Mouse (Mus musculus) mesoderm, embryonic 11.5 days (tissue): ENCODE results near the gene Ccdc103.

ENCODE experiments used
- DNase-seq: peaks from one replicate; pipeline ENCODE4 v3.0.0-alpha.2; 2012; ENCODE audit warnings: low read depth, low spot score

The Ccdc103 gene

DNA sequence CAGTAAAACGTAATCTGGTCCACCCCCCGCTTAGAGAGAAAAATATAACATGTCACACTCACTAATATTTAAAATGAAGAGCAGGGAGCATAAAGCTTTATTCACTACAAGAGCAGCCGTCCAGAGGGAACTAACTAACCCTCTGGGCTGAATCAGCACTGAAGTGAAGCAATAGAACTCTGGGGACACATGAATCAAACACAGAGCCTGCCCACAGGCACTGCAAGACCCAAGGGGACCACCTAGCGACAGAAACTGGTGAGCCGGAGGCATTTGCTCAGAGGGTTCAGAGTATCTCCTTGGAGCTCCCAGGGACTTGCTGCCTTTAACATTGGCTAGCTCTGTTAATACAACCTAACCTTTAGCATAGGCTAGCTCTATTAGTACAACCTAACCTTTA is 9.1 kb downstream of the Ccdc103 start:
- peak; percentile 44 for DNase-seq

- peak; percentile 79 for DNase-seq
Observed at GRCm38 (mm10) chr11:102893015-102893651, 12.1 kb downstream of the Ccdc103 start.

DNA sequence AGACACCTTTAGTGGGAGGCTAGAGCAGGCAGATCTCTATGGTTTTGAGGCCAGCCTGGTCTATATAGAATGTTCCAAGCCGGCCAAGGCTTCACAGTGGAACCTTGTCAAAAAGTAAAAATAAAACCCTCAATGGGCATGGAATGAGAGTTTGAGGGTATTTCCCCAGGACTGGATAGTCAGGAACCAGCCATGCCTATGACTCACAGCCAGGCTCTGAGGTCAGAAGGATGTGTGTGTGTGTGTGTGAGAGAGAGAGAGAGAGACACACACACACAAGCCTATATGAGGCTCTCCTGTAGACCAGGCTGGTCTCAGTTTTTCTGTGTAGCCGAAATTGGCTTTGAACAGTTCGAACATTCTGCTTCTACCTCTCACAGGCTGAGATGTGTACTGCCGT is 13.7 kb downstream of the Ccdc103 start:
- no peak for DNase-seq

DNA sequence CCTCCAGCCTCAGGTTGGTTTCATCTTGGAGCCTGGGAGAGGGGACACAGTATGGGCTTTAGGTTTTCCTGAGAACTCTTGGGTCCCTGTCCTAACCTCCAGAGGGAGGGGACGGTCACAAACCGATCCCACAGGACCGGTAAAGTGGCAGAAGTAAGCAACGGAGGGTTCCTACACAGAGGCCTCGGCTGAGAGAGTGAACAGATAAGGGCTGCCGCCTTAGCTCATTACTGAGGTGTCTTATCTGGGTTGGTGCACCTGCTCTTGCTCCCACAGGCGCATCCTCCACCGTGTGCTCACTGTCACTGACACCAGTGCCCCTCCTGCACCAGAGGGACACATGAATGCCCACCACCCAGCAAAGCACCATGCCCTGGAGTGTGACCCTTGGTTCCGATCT is 14.8 kb downstream of the Ccdc103 start:
- no peak for DNase-seq

GRCm38 (mm10) chr11:102896641-102897040 is 15.6 kb downstream of the Ccdc103 start:
- no peak for DNase-seq

GRCm38 (mm10) chr11:102898408-102898807 is 17.4 kb downstream of the Ccdc103 start:
- DNase-seq = no peak

DNA sequence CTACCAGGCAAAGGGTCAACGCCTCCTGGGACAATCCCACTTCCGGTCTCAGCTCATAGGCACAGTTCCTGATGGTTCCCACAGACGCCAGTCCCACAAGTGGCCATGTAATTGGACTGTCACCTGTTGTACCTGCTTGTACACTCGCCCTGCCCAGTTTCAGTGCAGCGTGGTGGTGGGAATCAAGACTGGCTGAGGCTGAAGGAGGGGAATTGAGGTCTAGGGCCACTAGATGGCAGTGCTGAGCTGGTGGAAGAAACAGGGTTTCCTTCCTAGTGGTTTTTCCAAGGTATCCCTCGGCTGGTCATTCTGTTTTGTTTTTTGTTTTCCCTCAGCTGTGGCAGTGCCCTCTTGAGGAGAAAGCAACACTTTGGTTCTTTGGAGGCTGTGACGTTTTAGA is 19.8 kb downstream of the Ccdc103 start, which contains the start of gene Gfap:
Gene Gfap, minus strand, starts transcription at position 150 of the 400 bp plus-strand sequence.
- peak; percentile 89 for DNase-seq

DNA sequence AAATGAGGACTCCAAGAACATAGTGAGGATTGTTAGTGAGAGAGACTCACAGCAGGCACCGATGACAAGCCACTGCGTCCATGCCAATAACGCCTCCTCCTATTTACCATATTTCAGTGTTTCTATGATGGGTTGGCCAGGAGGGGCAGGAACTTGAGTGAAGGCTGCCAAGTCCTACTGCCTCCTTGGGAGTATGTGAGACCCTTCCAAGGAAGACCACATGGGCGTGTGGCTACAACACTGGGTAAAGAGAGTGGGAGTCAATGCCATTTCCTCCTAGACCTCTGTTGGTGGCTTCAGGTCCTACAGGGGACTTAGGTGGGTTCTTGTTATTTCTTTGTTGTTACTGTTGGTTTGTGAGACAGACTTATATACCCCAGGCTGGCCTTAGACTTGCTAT is 20.2 kb downstream of the Ccdc103 start:
- no peak for DNase-seq

- no peak for DNase-seq
Observed at GRCm38 (mm10) chr11:102902107-102902506, 21.1 kb downstream of the Ccdc103 start.

DNA sequence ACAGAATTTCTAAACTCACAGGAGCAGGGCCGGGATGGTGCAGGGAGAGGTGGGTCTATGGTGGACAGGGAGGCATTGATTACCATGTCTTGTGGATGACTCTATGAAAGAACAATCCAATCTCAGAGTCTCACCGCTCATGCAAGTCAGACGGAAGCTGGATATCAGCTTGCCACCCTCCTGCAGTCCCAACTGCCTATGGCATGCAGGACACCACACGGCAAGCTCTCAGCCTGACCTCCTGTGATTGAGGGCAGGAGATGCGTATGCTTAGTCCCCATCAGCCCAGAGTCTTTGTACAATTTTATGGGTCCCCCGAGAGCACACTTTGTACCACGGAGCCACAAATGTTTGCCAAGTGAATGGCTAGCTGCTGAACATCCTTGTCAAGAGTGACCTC is 22.6 kb downstream of the Ccdc103 start:
- no peak for DNase-seq

GRCm38 (mm10) chr11:102911376-102911775 is 30.4 kb downstream of the Ccdc103 start:
- no peak for DNase-seq

DNA sequence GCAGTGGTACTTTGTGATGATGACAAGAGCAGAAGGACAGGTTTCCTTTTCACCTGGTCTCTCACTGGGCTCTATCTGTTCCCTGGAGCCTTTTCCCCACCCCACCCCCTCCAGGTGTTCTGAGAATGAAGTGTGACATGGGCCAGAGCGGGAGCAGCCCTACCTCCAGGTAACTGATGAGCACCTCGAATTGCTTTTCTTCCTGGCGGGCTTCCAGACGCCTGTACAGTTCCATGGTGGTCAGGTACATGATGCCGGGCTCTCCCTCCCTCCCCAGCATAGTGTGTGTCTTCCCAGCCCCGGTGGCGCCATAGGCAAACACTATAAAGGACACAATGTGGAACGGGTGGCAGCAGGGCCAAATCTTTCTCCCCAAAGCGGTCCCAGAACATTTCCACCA is 34.4 kb downstream of the Ccdc103 start:
- DNase-seq = no peak

- DNase-seq = no peak
Observed at GRCm38 (mm10) chr11:102918077-102918476, 37.1 kb downstream of the Ccdc103 start.

DNA sequence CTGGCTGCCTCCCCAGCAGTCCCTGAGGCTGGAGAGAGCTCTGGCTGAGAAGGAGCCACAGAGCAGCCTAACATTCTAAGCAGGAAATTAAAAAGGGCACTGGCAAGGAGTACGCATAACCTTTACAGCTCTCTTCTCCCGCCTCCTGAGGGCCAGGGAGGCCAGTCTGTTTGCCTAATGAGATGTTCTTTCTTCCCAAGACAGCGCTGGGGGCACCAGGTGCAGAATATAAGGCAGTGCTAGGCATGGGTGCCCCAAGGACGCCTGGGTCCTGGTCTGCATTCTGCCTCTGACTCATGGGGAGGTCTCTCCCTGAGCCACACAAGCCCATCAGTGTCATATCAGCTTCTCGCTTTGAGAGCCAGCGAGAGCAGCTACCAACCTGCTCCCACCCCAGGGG is 40.5 kb downstream of the Ccdc103 start:
- no peak for DNase-seq

GRCm38 (mm10) chr11:102924557-102925350 is 43.8 kb downstream of the Ccdc103 start, which contains the start of gene Kif18b:
TSS of gene Kif18b (minus strand) at chr11:102925124.
- DNase-seq = peak; percentile 98

DNA sequence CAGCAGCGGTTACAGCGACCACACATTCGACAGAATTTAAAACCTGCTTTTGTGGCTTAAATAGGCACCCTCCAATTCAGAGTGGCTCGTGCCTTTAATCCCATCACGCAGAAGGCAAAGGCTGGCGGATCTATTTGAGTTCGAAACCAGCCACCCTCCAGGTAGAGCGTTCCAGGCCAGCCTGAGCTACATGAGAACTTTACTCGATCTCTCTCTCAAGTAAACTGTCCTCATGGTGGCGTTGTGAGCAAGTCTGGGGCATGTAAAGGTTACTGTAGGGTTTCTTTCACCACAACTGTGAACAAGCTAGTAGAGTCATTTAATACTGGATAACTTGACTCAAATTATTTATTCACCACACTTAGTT is 44.3 kb downstream of the Ccdc103 start:
- no peak for DNase-seq

GRCm38 (mm10) chr11:102930672-102931071 is 49.7 kb downstream of the Ccdc103 start:
- DNase-seq = no peak
